Mouse (Mus musculus) limb, embryonic 14.5 days (tissue): ENCODE results near the gene Rbfox1. TPM values are rescaled to one million over a fixed set of nuclear protein-coding genes. Genes with fewer than 3 reads are reported as not detected.

Experiments
- ATAC-seq: fragments of 200-750 bp; cut with Nextera tagmentation; 2 replicates; pipeline ENCODE4 v1.8.0; 2017; ENCODE audit warnings: low read depth, moderate number of reproducible peaks, moderate TSS enrichment; ENCODE audit not compliant: low FRiP score
- DNase-seq: peaks from one replicate; pipeline ENCODE4 v3.0.0-alpha.2; 2015; ENCODE audit warnings: low spot score
- H3K27ac ChIP-seq: fragments of 300-500 bp; sonication (generic); replicated peaks from 2 replicates; pipeline ENCODE4 v1.5.1; 2014; ENCODE audit warnings: low read depth, mild to moderate bottlenecking, low read length, moderate library complexity, mixed read lengths
- H3K27me3 ChIP-seq: fragments of 300-500 bp; sonication (generic); 2 replicates; pipeline ENCODE4 v1.6.1; 2014; ENCODE audit warnings: low read length, mixed read lengths; ENCODE audit not compliant: control insufficient read depth, insufficient read depth
- H3K36me3 ChIP-seq: fragments of 300-500 bp; sonication (generic); 2 replicates; pipeline ENCODE4 v1.6.1; 2014; ENCODE audit warnings: mild to moderate bottlenecking, low read length, moderate library complexity, mixed read lengths; ENCODE audit not compliant: control insufficient read depth, insufficient read depth
- H3K4me1 ChIP-seq: fragments of 300-500 bp; sonication (generic); 2 replicates; pipeline ENCODE4 v1.6.1; 2014; ENCODE audit warnings: antibody characterized with exemption, low read length, mixed read lengths; ENCODE audit not compliant: control insufficient read depth, insufficient read depth
- H3K4me2 ChIP-seq: fragments of 300-500 bp; sonication (generic); replicated peaks from 2 replicates; pipeline ENCODE4 v1.6.1; 2014; ENCODE audit warnings: low read depth, mild to moderate bottlenecking, low read length, moderate library complexity; ENCODE audit not compliant: severe bottlenecking
- H3K4me3 ChIP-seq: fragments of 300-500 bp; sonication (generic); replicated peaks from 2 replicates; pipeline ENCODE4 v1.5.1; 2014; ENCODE audit warnings: low read length
- H3K9ac ChIP-seq: fragments of 300-500 bp; sonication (generic); 2 replicates; pipeline ENCODE4 v1.6.1; 2014; ENCODE audit warnings: mild to moderate bottlenecking, low read depth, low read length, moderate library complexity; ENCODE audit not compliant: severe bottlenecking
- H3K9me3 ChIP-seq: fragments of 300-500 bp; sonication (generic); 2 replicates; pipeline ENCODE4 v1.6.1; 2016; ENCODE audit warnings: low read length; ENCODE audit not compliant: control insufficient read depth
- POLR2A ChIP-seq: fragments of 200-500 bp; IDR thresholded peaks from 2 replicates; pipeline ENCODE4 v1.8.0; 2012; ENCODE audit warnings: inconsistent platforms, mild to moderate bottlenecking, moderate library complexity, borderline replicate concordance; ENCODE audit not compliant: insufficient read depth, insufficient read length; ENCODE audit errors: extremely low read depth
- whole genome bisulfite sequencing: fragments of 180-500 bp; shearing (Covaris S2); extraction: QIAGEN DNeasy Blood & Tissue Kit; methylation state at CpG from one replicate; pipeline ENCODE4 v1.1.7; 2014; 5-methylcytosine and 5-hydroxymethylcytosine counted together
- polyA plus RNA-seq, 2 experiments: library from polyadenylated mRNA; depleted of rRNA in 1 of 2; stranded (reverse) in 1 of 2; unstranded in 1 of 2; fragments of >200 nt; fragmentation: Nextera tagmentation in 1 of 2; extraction: Ambion mirVana in 1 of 2; gene quantifications; 2 replicates each; pipeline versions ENCODE4 v1.2.1 to v1.2.3; 2012 to 2014

The Rbfox1 gene
- polyA plus RNA-seq, 2 experiments, result 3.8 to 6.0 TPM

- TF ChIP-seq POLR2A, result no peak
- Histone ChIP-seq H3K4me3 (no peak overlapping the region), H3K9me3 (no peaks in the 10 kb centered on the region), H3K9ac (no peak overlapping the region), H3K4me1 (no peaks in the 10 kb centered on the region), H3K27ac (no peak overlapping the region), H3K4me2 (no peak overlapping the region), H3K36me3 (no peaks in the 10 kb centered on the region), H3K27me3 (no peaks in the 10 kb centered on the region)
- DNase-seq, result no peak
- 35% methylated on average over 1 of the region's 1 CpGs for WGBS
- ATAC-seq, result no peak
These were observed 594.0 kb downstream of the Rbfox1 start for GRCm38 (mm10) chr16:6479094-6479590.

- Histone ChIP-seq H3K27ac (no peak overlapping the region), H3K9me3 (no peaks in the 10 kb centered on the region), H3K4me1 (no peaks in the 10 kb centered on the region), H3K36me3 (no peaks in the 10 kb centered on the region), H3K27me3 (no peaks in the 10 kb centered on the region), H3K4me3 (no peak overlapping the region), H3K4me2 (no peak overlapping the region), H3K9ac (no peak overlapping the region)
- ATAC-seq (no peak), DNase-seq (peak; percentile 26)
- TF ChIP-seq POLR2A, result no peak
- 33% methylated on average over 3 of the region's 3 CpGs for WGBS
These were observed 594.7 kb downstream of the Rbfox1 start for GRCm38 (mm10) chr16:6479616-6480410.

GRCm38 (mm10) chr16:6480411-6480728 lies 595.2 kb downstream of the Rbfox1 start:
- Histone ChIP-seq H3K4me1 (no peaks in the 10 kb centered on the region), H3K27me3 (no peaks in the 10 kb centered on the region), H3K9me3 (no peaks in the 10 kb centered on the region), H3K9ac (no peak overlapping the region), H3K4me3 (no peak overlapping the region), H3K4me2 (no peak overlapping the region), H3K36me3 (no peaks in the 10 kb centered on the region), H3K27ac (no peak overlapping the region)
- peak; percentile 64 for DNase-seq
- no peak for TF ChIP-seq POLR2A
- ATAC-seq, result no peak
- 10% methylated on average over 5 of the region's 5 CpGs for WGBS

- no peak overlapping the region for H3K4me3 ChIP-seq
- no peak for TF ChIP-seq POLR2A
- H3K27ac ChIP-seq, result no peak overlapping the region
- H3K4me1 ChIP-seq, result no peaks in the 10 kb centered on the region
- DNase-seq (no peak), ATAC-seq (no peak)
- 73% methylated on average over 8 of the region's 8 CpGs for WGBS
- H3K27me3 ChIP-seq, result no peaks in the 10 kb centered on the region
- no peaks in the 10 kb centered on the region for H3K36me3 ChIP-seq
- H3K9me3 ChIP-seq, result no peaks in the 10 kb centered on the region
- no peak overlapping the region for H3K4me2 ChIP-seq
- H3K9ac ChIP-seq, result no peak overlapping the region
These were observed 598.5 kb downstream of the Rbfox1 start for GRCm38 (mm10) chr16:6483628-6484027.

- DNase-seq, result no peak
- no peak for ATAC-seq
- no peaks in the 10 kb centered on the region for H3K27me3 ChIP-seq
- H3K9ac ChIP-seq, result no peak overlapping the region
- no peak overlapping the region for H3K4me2 ChIP-seq
- no peak overlapping the region for H3K4me3 ChIP-seq
- H3K27ac ChIP-seq, result no peak overlapping the region
- H3K36me3 ChIP-seq, result no peaks in the 10 kb centered on the region
- H3K9me3 ChIP-seq, result no peaks in the 10 kb centered on the region
- WGBS, result 70% methylated on average over 3 of the region's 3 CpGs
- no peak for TF ChIP-seq POLR2A
- H3K4me1 ChIP-seq, result no peaks in the 10 kb centered on the region
These were observed 600.5 kb downstream of the Rbfox1 start for GRCm38 (mm10) chr16:6485631-6486030.
